Mouse (Mus musculus) hindbrain, postnatal 0 days (tissue): ENCODE results near the gene Auts2. TPM values are rescaled to one million over a fixed set of nuclear protein-coding genes. Genes with fewer than 3 reads are reported as not detected.
A peak's percentile ranks its signal among the peaks of the same experiment; 100 is the strongest.

ENCODE experiments used
- ATAC-seq: fragments of 200-750 bp; cut with Nextera tagmentation; 2 replicates; pipeline ENCODE4 v1.8.0; 2017; ENCODE audit warnings: mild to moderate bottlenecking, moderate TSS enrichment, moderate library complexity
- DNase-seq: peaks from one replicate; pipeline ENCODE4 v3.0.0-alpha.2; 2015; ENCODE audit warnings: low spot score
- H3K27ac ChIP-seq: fragments of 300-500 bp; sonication (generic); 2 replicates; pipeline ENCODE4 v1.5.1; 2014; ENCODE audit warnings: mild to moderate bottlenecking
- H3K27me3 ChIP-seq: fragments of 300-500 bp; sonication (generic); 2 replicates; pipeline ENCODE4 v1.6.1; 2014; ENCODE audit warnings: low read length, mixed read lengths; ENCODE audit not compliant: insufficient read depth
- H3K36me3 ChIP-seq: fragments of 300-500 bp; sonication (generic); 2 replicates; pipeline ENCODE4 v1.6.1; 2014; ENCODE audit warnings: low read length, mixed read lengths; ENCODE audit not compliant: insufficient read depth
- H3K4me1 ChIP-seq: fragments of 300-500 bp; sonication (generic); 2 replicates; pipeline ENCODE4 v1.6.1; 2014; ENCODE audit warnings: antibody characterized with exemption, low read length, mixed read lengths; ENCODE audit not compliant: insufficient read depth
- H3K4me2 ChIP-seq: fragments of 300-500 bp; sonication (generic); 2 replicates; pipeline ENCODE4 v1.6.1; 2014; ENCODE audit warnings: low read depth, mild to moderate bottlenecking, low read length, moderate library complexity, mixed read lengths
- H3K4me3 ChIP-seq: fragments of 300-500 bp; sonication (generic); 2 replicates; pipeline ENCODE4 v1.5.1; 2014; ENCODE audit warnings: low read length
- H3K9ac ChIP-seq: fragments of 300-500 bp; sonication (generic); replicated peaks from 2 replicates; pipeline ENCODE4 v1.6.1; 2014; ENCODE audit warnings: mild to moderate bottlenecking, low read length, moderate library complexity, mixed read lengths
- H3K9me3 ChIP-seq: fragments of 300-500 bp; sonication (generic); 2 replicates; pipeline ENCODE4 v1.6.1; 2016; ENCODE audit warnings: low read length, mixed read lengths
- CTCF ChIP-seq: IDR thresholded peaks from 2 replicates; pipeline ENCODE4 v1.5.1; 2016; ENCODE audit warnings: antibody characterized with exemption, control low read depth, low read depth
- WGBS: fragments of 180-500 bp; shearing (Covaris S2); extraction: QIAGEN DNeasy Blood & Tissue Kit; methylation state at CpG from one replicate; pipeline ENCODE4 v1.1.7; 2014; 5-methylcytosine and 5-hydroxymethylcytosine counted together
- polyA plus RNA-seq: library from polyadenylated mRNA; unstranded; fragments of >200 nt; fragmentation: Nextera tagmentation; extraction: Ambion mirVana; gene quantifications from 2 replicates; pipeline ENCODE4 v1.2.1, GENCODE M21; 2015
- total RNA-seq: library from RNA; depleted of rRNA; stranded (reverse); fragments of >200 nt; gene quantifications from 2 replicates; pipeline ENCODE4 v1.2.3, GENCODE M21; 2014

Gene Auts2
- total and polyA plus RNA-seq, 2 experiments from 2014 or later = 39.3 to 54.9 TPM

DNA sequence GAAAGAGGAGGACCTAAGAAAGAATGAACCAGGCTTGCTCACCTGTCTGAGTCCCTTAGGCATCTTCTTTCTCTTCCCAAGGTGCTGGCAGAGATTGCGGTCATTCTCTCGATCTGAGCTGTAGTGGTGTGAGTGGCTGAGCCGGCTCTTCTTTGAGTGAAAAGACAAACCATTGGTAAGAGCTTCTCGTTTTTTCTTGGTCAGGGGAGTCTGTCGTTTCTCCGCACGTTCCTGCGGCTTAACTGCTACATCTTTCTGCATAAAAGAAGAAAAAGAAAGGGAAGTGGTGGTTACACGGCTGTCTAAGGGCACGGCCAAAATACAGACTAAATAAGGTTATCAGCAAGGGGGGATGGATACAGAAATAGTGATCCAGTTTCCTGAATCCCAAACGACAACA lies 284.3 kb downstream of the Auts2 start:
- Histone ChIP-seq H3K36me3 (no peaks in the 10 kb centered on the region), H3K27ac (no peak overlapping the region), H3K9me3 (no peaks in the 10 kb centered on the region), H3K9ac (no peak overlapping the region), H3K4me3 (no peak overlapping the region), H3K27me3 (no peaks in the 10 kb centered on the region), H3K4me2 (no peak overlapping the region), H3K4me1 (no peaks in the 10 kb centered on the region)
- no peak for TF ChIP-seq CTCF
- WGBS = 94% methylated on average over 11 of the region's 11 CpGs
- ATAC-seq = no peak
- no peak for DNase-seq

DNA sequence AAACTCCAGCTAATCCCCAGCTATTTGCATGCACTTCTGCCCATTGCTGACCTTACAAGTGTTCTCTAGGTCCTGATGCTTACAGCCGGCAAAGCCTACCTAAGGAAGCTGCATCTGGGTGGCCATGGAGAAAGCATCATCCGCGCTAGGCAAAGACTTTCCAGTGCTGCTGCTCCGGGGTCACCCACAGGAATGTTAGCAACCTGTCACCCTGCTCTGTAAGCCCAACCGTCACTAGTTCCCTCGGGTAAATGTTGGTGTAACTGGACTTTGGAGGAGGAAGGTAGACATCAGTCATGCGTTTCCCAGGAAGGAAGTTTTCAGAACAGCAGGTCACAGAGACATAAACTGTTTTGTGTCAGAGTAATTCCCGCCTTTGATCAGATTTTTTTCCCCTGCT lies 287.6 kb downstream of the Auts2 start:
- no peak overlapping the region for H3K4me2 ChIP-seq
- H3K27ac ChIP-seq = no peak overlapping the region
- H3K9ac ChIP-seq = no peak overlapping the region
- no peaks in the 10 kb centered on the region for H3K4me1 ChIP-seq
- H3K4me3 ChIP-seq = no peak overlapping the region
- no peaks in the 10 kb centered on the region for H3K9me3 ChIP-seq
- DNase-seq = no peak
- H3K27me3 ChIP-seq = no peaks in the 10 kb centered on the region
- ATAC-seq = no peak
- TF ChIP-seq CTCF = no peak
- H3K36me3 ChIP-seq = no peaks in the 10 kb centered on the region
- WGBS = 89% methylated on average over 8 of the region's 8 CpGs

DNA sequence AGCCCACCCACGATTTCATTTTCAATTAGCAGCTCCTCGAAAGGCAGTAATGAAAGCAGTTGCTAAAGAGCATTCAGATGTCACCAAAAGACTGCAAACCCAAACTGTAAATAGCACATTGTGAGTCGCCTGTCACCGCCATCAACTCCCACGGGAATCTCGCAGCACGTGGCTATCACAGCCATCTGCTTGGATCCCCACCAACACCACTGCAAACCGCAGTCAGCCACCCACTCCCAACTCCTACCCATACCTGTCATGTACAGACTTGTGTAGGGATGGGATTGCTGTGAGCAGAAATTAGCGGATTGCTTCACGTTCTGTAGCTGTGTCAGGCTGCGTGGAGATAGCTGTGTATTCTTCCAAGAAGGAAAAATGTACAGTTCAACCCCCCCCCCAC lies 293.6 kb downstream of the Auts2 start:
- no peak overlapping the region for H3K9ac ChIP-seq
- no peak for ATAC-seq
- WGBS = 39% methylated on average over 11 of the region's 11 CpGs
- H3K9me3 ChIP-seq = no peaks in the 10 kb centered on the region
- TF ChIP-seq CTCF = no peak
- no peaks in the 10 kb centered on the region for H3K27me3 ChIP-seq
- no peaks in the 10 kb centered on the region for H3K36me3 ChIP-seq
- DNase-seq = peak; percentile 25
- no peak overlapping the region for H3K27ac ChIP-seq
- H3K4me1 ChIP-seq = peaks cover 12% of the 10 kb centered on the region
- H3K4me2 ChIP-seq = no peak overlapping the region
- H3K4me3 ChIP-seq = no peak overlapping the region

DNA sequence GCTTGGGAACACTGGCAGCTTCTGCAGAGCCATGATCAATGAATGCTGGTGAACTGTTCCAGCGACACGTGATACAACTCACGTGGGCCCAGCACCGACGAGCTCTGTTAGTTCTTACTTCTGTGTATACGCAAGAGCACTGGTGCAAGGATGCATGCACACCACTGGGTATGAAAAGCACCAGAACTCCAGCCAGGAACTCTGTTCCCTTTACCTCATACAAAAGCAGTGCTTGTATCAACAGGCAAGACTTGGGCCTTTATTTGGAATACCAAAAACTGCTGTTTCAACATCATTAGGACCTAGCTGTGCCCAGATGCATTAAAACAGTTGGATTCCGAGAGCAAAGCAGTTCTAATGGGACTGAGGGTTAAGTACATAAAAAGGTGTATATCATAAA lies 295.1 kb downstream of the Auts2 start:
- ATAC-seq = no peak; the same call in 1 of the 2 replicates
- Histone ChIP-seq H3K4me2 (no peak overlapping the region), H3K27ac (no peak overlapping the region), H3K36me3 (no peaks in the 10 kb centered on the region), H3K4me3 (no peak overlapping the region), H3K9ac (no peak overlapping the region), H3K9me3 (no peaks in the 10 kb centered on the region), H3K4me1 (peaks cover 12% of the 10 kb centered on the region), H3K27me3 (no peaks in the 10 kb centered on the region)
- no peak for TF ChIP-seq CTCF
- no peak for DNase-seq
- WGBS = 57% methylated on average over 7 of the region's 7 CpGs

DNA sequence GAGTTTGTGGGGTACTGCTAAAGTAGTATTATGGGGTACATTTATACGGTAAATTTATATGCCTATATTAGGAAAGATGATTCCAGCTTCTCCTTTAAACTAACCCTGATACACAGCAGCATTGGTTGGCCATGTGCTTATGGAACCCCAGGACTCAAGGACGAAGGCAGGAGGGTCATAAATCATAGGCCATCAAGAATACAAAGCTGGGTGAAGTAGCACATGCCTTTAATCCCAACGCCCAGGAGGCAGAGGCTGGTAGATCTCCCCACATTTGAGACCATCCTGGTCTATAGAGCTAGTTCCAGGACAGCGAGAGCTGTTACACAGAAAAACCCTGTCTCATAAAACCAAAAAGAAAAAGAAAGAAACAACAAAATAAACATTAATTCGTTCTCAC lies 307.7 kb downstream of the Auts2 start:
- H3K36me3 ChIP-seq = no peaks in the 10 kb centered on the region
- ATAC-seq (no peak), DNase-seq (no peak)
- H3K27me3 ChIP-seq = no peaks in the 10 kb centered on the region
- no peaks in the 10 kb centered on the region for H3K9me3 ChIP-seq
- no peak for TF ChIP-seq CTCF
- H3K27ac ChIP-seq = no peak overlapping the region
- no peak overlapping the region for H3K4me2 ChIP-seq
- no peak overlapping the region for H3K4me3 ChIP-seq
- H3K4me1 ChIP-seq = no peaks in the 10 kb centered on the region
- no peak overlapping the region for H3K9ac ChIP-seq
- 85% methylated on average over 5 of the region's 5 CpGs for WGBS

DNA sequence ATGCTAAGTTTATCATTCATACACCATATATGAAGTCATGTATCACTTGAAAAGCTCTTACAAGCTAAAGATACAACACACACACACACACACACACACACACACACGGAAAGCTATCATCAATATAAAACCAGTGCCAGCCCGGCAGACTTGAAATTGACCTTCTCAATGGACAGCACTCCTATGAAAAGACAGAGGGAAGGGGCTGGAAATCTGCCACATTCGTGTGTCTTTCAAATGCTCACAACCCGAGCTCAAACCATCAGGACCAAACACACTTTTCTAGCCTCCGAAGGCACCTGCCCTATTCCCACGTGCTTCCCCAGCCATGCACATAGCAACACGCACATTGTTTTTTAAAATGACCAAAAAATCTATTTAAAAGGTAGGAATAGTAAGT lies 308.7 kb downstream of the Auts2 start:
- Histone ChIP-seq H3K27me3 (no peaks in the 10 kb centered on the region), H3K27ac (no peak overlapping the region), H3K4me2 (no peak overlapping the region), H3K4me3 (no peak overlapping the region), H3K9me3 (no peaks in the 10 kb centered on the region), H3K36me3 (no peaks in the 10 kb centered on the region), H3K4me1 (peaks cover 5% of the 10 kb centered on the region; the same call in 1 of the 2 replicates), H3K9ac (no peak overlapping the region)
- TF ChIP-seq CTCF = no peak
- WGBS = 45% methylated on average over 7 of the region's 7 CpGs
- ATAC-seq (no peak), DNase-seq (peak; percentile 23)

DNA sequence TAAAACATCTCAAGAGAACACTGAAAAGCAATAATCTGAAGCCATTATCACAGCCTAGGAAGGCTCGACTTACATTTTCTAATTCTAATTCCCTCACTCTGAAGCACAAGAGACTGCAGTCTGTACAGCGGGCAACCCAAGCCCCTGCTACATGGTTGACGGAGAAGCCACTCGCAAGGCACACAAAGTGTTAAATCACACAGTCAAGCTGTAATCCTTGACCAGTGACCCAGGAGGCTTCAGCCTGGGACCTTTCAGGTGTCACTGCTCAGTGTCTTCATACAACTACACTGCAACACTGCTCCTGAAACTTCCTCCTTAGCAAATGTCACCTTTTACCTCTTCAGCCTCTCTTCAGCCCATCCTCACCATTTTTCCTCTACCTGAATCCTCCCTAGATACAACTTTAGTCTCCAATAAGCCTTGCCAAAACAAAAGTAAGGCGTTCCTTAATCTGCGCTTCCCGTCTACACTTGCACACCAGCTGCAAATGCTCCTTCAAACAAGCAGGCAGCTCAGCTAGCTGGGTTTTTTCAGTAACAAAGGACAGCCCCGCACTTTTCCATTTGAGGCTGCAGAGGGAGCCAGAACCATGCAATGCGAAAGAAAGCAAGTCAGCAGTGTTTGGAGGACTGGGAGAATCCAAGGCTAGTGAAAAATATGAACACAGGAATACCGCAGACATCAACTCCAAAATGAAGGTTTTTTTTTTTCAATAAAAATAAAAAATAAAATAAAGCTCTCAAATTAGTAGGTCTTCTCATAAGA lies 311.7 kb downstream of the Auts2 start:
- Histone ChIP-seq H3K27me3 (no peaks in the 10 kb centered on the region), H3K27ac (no peak overlapping the region), H3K4me2 (no peak overlapping the region), H3K9ac (no peak overlapping the region), H3K4me1 (peaks cover 10% of the 10 kb centered on the region; the same call in 1 of the 2 replicates), H3K36me3 (no peaks in the 10 kb centered on the region), H3K9me3 (no peaks in the 10 kb centered on the region), H3K4me3 (no peak overlapping the region)
- DNase-seq (peak; percentile 90), ATAC-seq (peak; percentile 63; the same call in 1 of the 2 replicates)
- 33% methylated on average over 10 of the region's 10 CpGs for WGBS
- peak; percentile 94 for TF ChIP-seq CTCF
